Mouse (Mus musculus) testis, adult 2 months (tissue): ENCODE results near the gene Acoxl. TPM values are rescaled to one million over a fixed set of nuclear protein-coding genes. Genes with fewer than 3 reads are reported as not detected.

Experiments used
- H3K27ac ChIP-seq: fragments of 200-500 bp; 2 replicates; pipeline ENCODE4 v1.5.1; 2012; ENCODE audit warnings: low read depth, low read length; ENCODE audit not compliant: control insufficient read depth, insufficient read depth
- H3K27me3 ChIP-seq: fragments of 200-500 bp; 2 replicates; pipeline ENCODE4 v1.6.1; 2012; ENCODE audit warnings: mild to moderate bottlenecking, low read length, moderate library complexity; ENCODE audit not compliant: control insufficient read depth, insufficient read depth
- H3K36me3 ChIP-seq: fragments of 200-500 bp; 2 replicates; pipeline ENCODE4 v1.6.1; 2012; ENCODE audit warnings: mild to moderate bottlenecking, low read length; ENCODE audit not compliant: control insufficient read depth, insufficient read depth
- H3K4me1 ChIP-seq: fragments of 200-500 bp; 2 replicates; pipeline ENCODE4 v1.6.1; 2012; ENCODE audit warnings: low read length; ENCODE audit not compliant: control insufficient read depth, insufficient read depth
- H3K4me3 ChIP-seq: fragments of 200-500 bp; 2 replicates; pipeline ENCODE4 v1.5.1; 2012; ENCODE audit warnings: low read depth, mild to moderate bottlenecking, low read length, moderate library complexity, mixed read lengths; ENCODE audit not compliant: control insufficient read depth
- CTCF ChIP-seq: fragments of 200-500 bp; IDR thresholded peaks from 2 replicates; pipeline ENCODE4 v1.5.1; 2012; ENCODE audit warnings: low read depth, mild to moderate bottlenecking, inconsistent platforms, low read length, moderate library complexity; ENCODE audit not compliant: control insufficient read depth, insufficient read depth, insufficient replicate concordance
- POLR2A ChIP-seq: fragments of 200-500 bp; IDR thresholded peaks from 2 replicates; pipeline ENCODE4 v1.6.1; 2012; ENCODE audit warnings: low read depth, mild to moderate bottlenecking, inconsistent platforms, low read length, moderate library complexity; ENCODE audit not compliant: control insufficient read depth
- polyA plus RNA-seq: library from polyadenylated mRNA; depleted of rRNA; stranded (reverse); fragments of >200 nt; gene quantifications from 2 replicates; pipeline ENCODE4 v1.2.3, GENCODE M21; 2012

The Acoxl gene
- polyA plus RNA-seq, 1 experiment = 0.07 TPM

DNA sequence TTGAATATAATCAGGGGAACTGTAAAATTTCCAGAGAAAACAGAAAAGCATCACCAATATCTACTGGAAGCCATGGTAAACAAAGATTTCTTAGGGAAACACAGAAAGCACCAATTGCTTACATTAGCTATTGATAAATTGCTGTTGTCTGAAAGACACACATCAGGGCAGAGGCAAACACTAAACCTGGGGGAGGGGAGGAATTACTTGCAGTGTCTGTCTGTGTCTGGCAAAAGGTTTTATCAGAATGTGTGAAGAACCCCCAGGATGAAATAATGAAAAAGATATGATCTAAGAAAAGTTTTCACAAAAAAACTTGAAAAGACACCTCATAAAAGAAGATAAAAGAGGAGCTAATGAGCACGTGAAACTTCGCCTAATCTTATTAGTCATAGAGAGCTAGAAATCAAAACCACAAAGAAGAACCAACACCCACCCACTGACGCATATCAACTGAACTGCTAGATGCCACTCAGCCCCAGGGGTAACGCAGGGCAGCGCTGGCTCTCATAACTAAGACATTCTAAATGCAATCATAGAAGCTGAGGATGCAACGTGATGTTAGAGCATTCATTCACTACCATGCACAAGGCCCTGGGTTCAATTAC lies 222.1 kb downstream of the Acoxl start:
- TF ChIP-seq POLR2A = no peak
- TF ChIP-seq CTCF = no peak
- no peaks in the 10 kb centered on the region for H3K27me3 ChIP-seq
- no peaks in the 10 kb centered on the region for H3K4me1 ChIP-seq
- H3K27ac ChIP-seq = no peak overlapping the region
- no peak overlapping the region for H3K4me3 ChIP-seq
- no peaks in the 10 kb centered on the region for H3K36me3 ChIP-seq

DNA sequence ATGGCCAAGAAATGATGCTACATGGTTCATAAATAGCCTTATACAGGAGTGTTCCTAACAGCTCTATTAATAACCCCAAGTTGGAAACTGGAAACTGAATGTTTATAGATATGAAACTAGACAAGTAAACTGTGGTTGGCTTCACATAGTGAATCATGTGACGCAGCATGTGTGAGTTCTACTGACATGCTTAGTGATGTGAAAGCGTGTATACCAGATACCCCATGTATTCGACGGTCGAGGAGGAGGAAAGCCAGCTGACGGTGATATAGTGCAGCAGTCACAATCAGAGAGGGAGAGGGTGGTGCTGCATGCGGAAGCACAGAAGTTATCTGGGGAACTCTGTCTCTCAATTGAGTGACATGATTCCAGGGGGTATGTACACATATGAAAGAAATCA lies 222.8 kb downstream of the Acoxl start:
- TF ChIP-seq POLR2A (no peak), CTCF (no peak)
- H3K36me3 ChIP-seq = no peaks in the 10 kb centered on the region
- no peaks in the 10 kb centered on the region for H3K4me1 ChIP-seq

DNA sequence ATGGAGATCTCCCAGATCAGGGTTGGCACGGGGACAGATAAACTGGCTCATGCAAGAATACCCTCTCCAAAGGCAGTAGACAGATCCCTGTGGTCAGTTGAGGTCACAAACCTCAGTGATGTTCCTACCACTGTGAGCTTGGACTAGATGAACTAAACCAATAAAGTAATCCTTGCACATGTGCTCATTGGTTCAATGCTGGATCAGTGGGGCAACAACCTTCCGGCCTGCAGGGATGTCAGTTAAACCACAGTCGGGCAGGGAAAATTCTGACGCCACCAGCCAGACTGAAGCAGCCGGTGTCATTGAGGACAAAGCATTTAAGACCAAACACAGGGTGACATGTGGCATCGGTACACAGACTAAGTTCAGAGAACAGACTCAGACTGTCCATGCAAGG lies 224.1 kb downstream of the Acoxl start:
- TF ChIP-seq POLR2A (no peak), CTCF (no peak)
- no peaks in the 10 kb centered on the region for H3K36me3 ChIP-seq
- no peaks in the 10 kb centered on the region for H3K27me3 ChIP-seq
- no peaks in the 10 kb centered on the region for H3K4me1 ChIP-seq
- H3K4me3 ChIP-seq = no peak overlapping the region
- no peak overlapping the region for H3K27ac ChIP-seq

More for the DNA sequence above, 222.8 kb downstream of the Acoxl start:
- no peak overlapping the region for H3K4me3 ChIP-seq
- no peak overlapping the region for H3K27ac ChIP-seq
- no peaks in the 10 kb centered on the region for H3K27me3 ChIP-seq

DNA sequence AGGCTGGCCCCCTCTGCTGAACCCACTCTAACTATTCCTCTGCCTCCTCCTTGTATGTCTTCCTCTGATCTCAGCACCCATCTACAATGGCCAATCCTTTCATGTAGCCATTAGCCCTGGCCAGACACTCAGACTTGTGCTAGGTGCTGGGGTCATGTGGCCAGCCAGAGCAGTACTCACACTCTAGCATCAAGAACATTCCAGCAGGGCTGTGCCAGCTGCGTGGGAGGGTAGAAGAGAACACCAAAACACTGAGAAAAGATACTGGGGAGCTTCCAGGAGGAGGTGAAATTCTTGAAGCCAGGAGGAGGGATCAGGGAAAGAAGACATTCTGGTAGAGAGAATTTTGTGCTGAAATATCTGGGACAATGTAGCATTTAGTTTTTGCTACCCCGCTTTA lies 226.3 kb downstream of the Acoxl start:
- H3K4me3 ChIP-seq = no peak overlapping the region
- H3K36me3 ChIP-seq = no peaks in the 10 kb centered on the region
- H3K27ac ChIP-seq = no peak overlapping the region
- no peak for TF ChIP-seq POLR2A
- TF ChIP-seq CTCF = no peak
- H3K4me1 ChIP-seq = no peaks in the 10 kb centered on the region
- no peaks in the 10 kb centered on the region for H3K27me3 ChIP-seq

DNA sequence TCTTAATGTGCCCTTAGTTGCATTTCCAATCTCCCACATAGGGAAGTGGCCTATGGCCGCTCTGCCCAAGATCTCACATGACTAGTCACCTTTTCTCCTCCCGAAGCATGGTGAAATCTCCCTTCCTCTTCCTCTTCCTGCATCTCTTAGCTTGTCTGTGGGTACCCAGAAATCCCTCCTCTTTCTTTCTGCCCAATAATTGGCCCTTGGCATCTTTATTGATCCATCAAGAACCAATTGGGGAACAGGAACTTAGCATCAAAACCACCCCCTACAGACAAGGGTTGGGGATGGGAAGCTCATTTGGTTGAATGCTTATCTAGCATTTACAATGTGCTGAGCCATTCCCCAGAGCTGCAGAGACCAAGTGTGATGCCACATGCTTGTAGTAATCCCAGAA lies 226.9 kb downstream of the Acoxl start:
- Histone ChIP-seq H3K4me3 (no peak overlapping the region), H3K36me3 (no peaks in the 10 kb centered on the region)
- TF ChIP-seq CTCF = no peak
- TF ChIP-seq POLR2A = no peak

DNA sequence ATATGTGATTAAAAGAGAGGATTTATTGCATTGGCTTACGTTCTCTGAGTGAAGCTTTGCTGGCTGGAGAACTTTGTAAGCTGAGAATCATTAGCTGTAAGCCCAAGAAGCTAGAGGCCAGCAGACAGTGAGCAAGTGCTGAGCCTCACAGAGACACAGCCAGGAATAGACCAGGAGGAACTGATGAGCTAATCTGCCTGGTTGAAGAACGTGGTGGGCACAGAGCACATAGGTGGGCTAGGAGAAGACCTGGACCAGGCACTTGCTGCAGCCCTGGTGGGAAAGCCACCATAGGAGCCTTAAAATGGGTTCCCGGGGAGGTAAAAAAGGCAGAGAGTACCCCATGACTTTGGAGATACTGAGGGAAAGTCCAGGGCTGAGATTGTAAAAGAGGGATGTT lies 228.5 kb downstream of the Acoxl start:
- TF ChIP-seq POLR2A = no peak
- no peak for TF ChIP-seq CTCF
- Histone ChIP-seq H3K27ac (no peak overlapping the region), H3K4me3 (no peak overlapping the region), H3K27me3 (no peaks in the 10 kb centered on the region), H3K36me3 (no peaks in the 10 kb centered on the region), H3K4me1 (no peaks in the 10 kb centered on the region)

More for the DNA sequence above, 226.9 kb downstream of the Acoxl start:
- no peaks in the 10 kb centered on the region for H3K27me3 ChIP-seq
- H3K4me1 ChIP-seq = no peaks in the 10 kb centered on the region
- no peak overlapping the region for H3K27ac ChIP-seq

DNA sequence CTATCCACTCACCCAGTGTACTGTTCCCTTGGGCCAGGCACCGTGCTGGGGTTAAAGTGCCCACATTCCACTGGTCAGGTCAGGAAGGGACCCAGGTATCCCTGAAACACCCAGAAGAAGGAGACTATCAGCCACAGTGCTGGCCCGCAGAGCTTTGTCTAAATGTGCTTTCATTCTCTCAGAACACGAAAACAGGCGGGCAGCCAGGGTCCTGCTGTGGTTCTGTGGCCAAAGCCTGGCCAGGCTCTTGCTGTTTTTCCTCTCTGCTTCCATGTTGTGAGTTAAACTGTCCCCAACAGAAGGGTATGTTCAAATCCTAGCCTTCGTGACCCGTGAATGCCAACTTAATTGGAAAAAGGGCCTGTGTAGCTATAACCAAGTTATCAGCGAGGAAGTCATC lies 228.9 kb downstream of the Acoxl start:
- H3K4me3 ChIP-seq = no peak overlapping the region

More for the DNA sequence above, 228.9 kb downstream of the Acoxl start:
- TF ChIP-seq CTCF (no peak), POLR2A (no peak)
- Histone ChIP-seq H3K36me3 (no peaks in the 10 kb centered on the region), H3K27me3 (no peaks in the 10 kb centered on the region), H3K27ac (no peak overlapping the region), H3K4me1 (no peaks in the 10 kb centered on the region)
